Mouse (Mus musculus): Measurements from ENCODE around the gene Olfr803. TPM values are rescaled to one million over a fixed set of nuclear protein-coding genes. Genes with fewer than 3 reads are reported as not detected.

Gene Olfr803
- total and polyA plus RNA-seq, 2 experiments from 2014 or later: not detected

DNA sequence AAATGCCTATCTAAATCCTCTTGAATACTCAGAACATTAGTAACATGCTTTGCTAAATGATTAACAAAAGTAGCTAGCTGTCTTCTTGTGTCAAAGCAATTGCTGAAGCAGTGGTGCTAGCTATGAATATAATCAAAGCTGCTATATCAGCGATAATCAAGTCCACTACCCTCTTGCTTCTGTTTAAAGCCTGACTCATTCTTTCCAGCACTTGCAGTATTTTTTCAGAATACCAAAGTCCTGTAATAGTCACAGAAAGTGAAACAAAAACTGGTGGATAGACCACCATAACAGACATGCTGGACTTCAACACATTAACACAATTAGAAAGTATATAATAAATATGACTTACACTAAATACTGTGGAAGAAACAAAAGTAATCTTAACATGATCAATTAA is 42.3 kb downstream of the Olfr803 start:
- ATAC-seq (no peak), DNase-seq (ENCODE audit: low spot score) (no peak)
- no peak overlapping the region for H3K27ac ChIP-seq
- no peaks in the 10 kb centered on the region for H3K9me3 ChIP-seq (ENCODE audit: low read length)
- H3K36me3 ChIP-seq (ENCODE audit: insufficient read depth, low read length): no peaks in the 10 kb centered on the region
- TF ChIP-seq CTCF (IDR thresholded peaks at IDR 0.05; ENCODE audit: low read depth): no peak
- H3K4me1 ChIP-seq (ENCODE audit: insufficient read depth, low read length): no peaks in the 10 kb centered on the region
- H3K9ac ChIP-seq (replicated peaks; ENCODE audit: low read length): no peak overlapping the region
- no peak overlapping the region for H3K4me3 ChIP-seq (ENCODE audit: low read length)
- 90% methylated on average over 1 of the region's 1 CpGs for WGBS
- no peaks in the 10 kb centered on the region for H3K27me3 ChIP-seq (ENCODE audit: insufficient read depth, low read length)
- H3K4me2 ChIP-seq (ENCODE audit: low read depth, low read length): no peak overlapping the region

Small RNA genes lying within 50 kb of the gene (microRNA-seq; reads per million reads assigned to microRNA genes)
- gene Gm24485: 0 reads per million in 2 experiments

Other genes starting within 250 kb of the Olfr803 start
- not detected in 2 replicates for gene Olfr787, start 232.4 kb downstream of the Olfr803 start, total RNA-seq (2014; rRNA removed)
- not detected in 2 replicates for gene Olfr787, start 232.4 kb downstream of the Olfr803 start, polyA plus RNA-seq (2015; fragmentation: Nextera tagmentation; extraction: Ambion mirVana)
- not detected in 2 replicates for gene Olfr788, start 223.3 kb downstream of the Olfr803 start, total RNA-seq (2014; rRNA removed)
- gene Olfr788, start 223.3 kb downstream of the Olfr803 start, polyA plus RNA-seq (2015; fragmentation: Nextera tagmentation; extraction: Ambion mirVana): not detected in 2 replicates
- not detected in 2 replicates for gene Olfr789, start 209.5 kb downstream of the Olfr803 start, total RNA-seq (2014; rRNA removed)
- not detected in 2 replicates for gene Olfr789, start 209.5 kb downstream of the Olfr803 start, polyA plus RNA-seq (2015; fragmentation: Nextera tagmentation; extraction: Ambion mirVana)
- gene Olfr790, start 195.8 kb downstream of the Olfr803 start, total RNA-seq (2014; rRNA removed): not detected in 2 replicates
- not detected in 2 replicates for gene Olfr790, start 195.8 kb downstream of the Olfr803 start, polyA plus RNA-seq (2015; fragmentation: Nextera tagmentation; extraction: Ambion mirVana)
- not detected in 2 replicates for gene Olfr791, start 172.5 kb downstream of the Olfr803 start, total RNA-seq (2014; rRNA removed)
- gene Olfr791, start 172.5 kb downstream of the Olfr803 start, polyA plus RNA-seq (2015; fragmentation: Nextera tagmentation; extraction: Ambion mirVana): not detected in 2 replicates
- gene Olfr792, start 155.1 kb downstream of the Olfr803 start, total RNA-seq (2014; rRNA removed): not detected in 2 replicates
- gene Olfr792, start 155.1 kb downstream of the Olfr803 start, polyA plus RNA-seq (2015; fragmentation: Nextera tagmentation; extraction: Ambion mirVana): not detected in 2 replicates
- gene Olfr794, start 126.6 kb downstream of the Olfr803 start, total RNA-seq (2014; rRNA removed): not detected in 2 replicates
- gene Olfr794, start 126.6 kb downstream of the Olfr803 start, polyA plus RNA-seq (2015; fragmentation: Nextera tagmentation; extraction: Ambion mirVana): not detected in 2 replicates
- gene Olfr796, start 81.7 kb downstream of the Olfr803 start, total RNA-seq (2014; rRNA removed): not detected in 2 replicates
- not detected in 2 replicates for gene Olfr796, start 81.7 kb downstream of the Olfr803 start, polyA plus RNA-seq (2015; fragmentation: Nextera tagmentation; extraction: Ambion mirVana)
- not detected in 2 replicates for gene Olfr798, start 66.4 kb downstream of the Olfr803 start, total RNA-seq (2014; rRNA removed)
- not detected in 2 replicates for gene Olfr798, start 66.4 kb downstream of the Olfr803 start, polyA plus RNA-seq (2015; fragmentation: Nextera tagmentation; extraction: Ambion mirVana)
- gene Olfr799, start 56.8 kb downstream of the Olfr803 start, total RNA-seq (2014; rRNA removed): not detected in 2 replicates
- not detected in 2 replicates for gene Olfr799, start 56.8 kb downstream of the Olfr803 start, polyA plus RNA-seq (2015; fragmentation: Nextera tagmentation; extraction: Ambion mirVana)
- gene Olfr800, start 36.6 kb downstream of the Olfr803 start, total RNA-seq (2014; rRNA removed): not detected in 2 replicates
- not detected in 2 replicates for gene Olfr800, start 36.6 kb downstream of the Olfr803 start, polyA plus RNA-seq (2015; fragmentation: Nextera tagmentation; extraction: Ambion mirVana)
- not detected in 2 replicates for gene Olfr801, start 20.4 kb downstream of the Olfr803 start, total RNA-seq (2014; rRNA removed)
- gene Olfr801, start 20.4 kb downstream of the Olfr803 start, polyA plus RNA-seq (2015; fragmentation: Nextera tagmentation; extraction: Ambion mirVana): not detected in 2 replicates
- not detected in 2 replicates for gene Olfr802, start 6.1 kb downstream of the Olfr803 start, total RNA-seq (2014; rRNA removed)
- 0.06 and 0.10 TPM in 2 replicates for gene Olfr802, start 6.1 kb downstream of the Olfr803 start, polyA plus RNA-seq (2015; fragmentation: Nextera tagmentation; extraction: Ambion mirVana)
- 0.26 TPM in 1 of 2 replicates, not detected in the other for gene Olfr804, start 8.9 kb upstream of the Olfr803 start, total RNA-seq (2014; rRNA removed)
- gene Olfr804, start 8.9 kb upstream of the Olfr803 start, polyA plus RNA-seq (2015; fragmentation: Nextera tagmentation; extraction: Ambion mirVana): not detected in 2 replicates
- not detected in 2 replicates for gene Olfr805, start 35.1 kb upstream of the Olfr803 start, total RNA-seq (2014; rRNA removed)
- not detected in 2 replicates for gene Olfr805, start 35.1 kb upstream of the Olfr803 start, polyA plus RNA-seq (2015; fragmentation: Nextera tagmentation; extraction: Ambion mirVana)
- not detected in 2 replicates for gene Olfr806, start 47.6 kb upstream of the Olfr803 start, total RNA-seq (2014; rRNA removed)
- not detected in 2 replicates for gene Olfr806, start 47.6 kb upstream of the Olfr803 start, polyA plus RNA-seq (2015; fragmentation: Nextera tagmentation; extraction: Ambion mirVana)
- not detected in 2 replicates for gene Olfr807, start 63.5 kb upstream of the Olfr803 start, total RNA-seq (2014; rRNA removed)
- not detected in 2 replicates for gene Olfr807, start 63.5 kb upstream of the Olfr803 start, polyA plus RNA-seq (2015; fragmentation: Nextera tagmentation; extraction: Ambion mirVana)
- not detected in 2 replicates for gene Olfr808, start 71.2 kb upstream of the Olfr803 start, total RNA-seq (2014; rRNA removed)
- gene Olfr808, start 71.2 kb upstream of the Olfr803 start, polyA plus RNA-seq (2015; fragmentation: Nextera tagmentation; extraction: Ambion mirVana): not detected in 2 replicates
- not detected in 2 replicates for gene Olfr809, start 80.4 kb upstream of the Olfr803 start, total RNA-seq (2014; rRNA removed)
- not detected in 2 replicates for gene Olfr809, start 80.4 kb upstream of the Olfr803 start, polyA plus RNA-seq (2015; fragmentation: Nextera tagmentation; extraction: Ambion mirVana)
- not detected in 2 replicates for gene Olfr810, start 100.6 kb upstream of the Olfr803 start, total RNA-seq (2014; rRNA removed)
- gene Olfr810, start 100.6 kb upstream of the Olfr803 start, polyA plus RNA-seq (2015; fragmentation: Nextera tagmentation; extraction: Ambion mirVana): not detected in 2 replicates
- not detected in 2 replicates for gene Olfr811, start 110.1 kb upstream of the Olfr803 start, total RNA-seq (2014; rRNA removed)
- not detected in 2 replicates for gene Olfr811, start 110.1 kb upstream of the Olfr803 start, polyA plus RNA-seq (2015; fragmentation: Nextera tagmentation; extraction: Ambion mirVana)
- not detected in 2 replicates for gene Olfr812, start 151.8 kb upstream of the Olfr803 start, total RNA-seq (2014; rRNA removed)
- gene Olfr812, start 151.8 kb upstream of the Olfr803 start, polyA plus RNA-seq (2015; fragmentation: Nextera tagmentation; extraction: Ambion mirVana): not detected in 2 replicates
- gene Olfr813, start 161.1 kb upstream of the Olfr803 start, total RNA-seq (2014; rRNA removed): not detected in 2 replicates
- gene Olfr813, start 161.1 kb upstream of the Olfr803 start, polyA plus RNA-seq (2015; fragmentation: Nextera tagmentation; extraction: Ambion mirVana): not detected in 2 replicates
- gene Olfr814, start 185.6 kb upstream of the Olfr803 start, total RNA-seq (2014; rRNA removed): not detected in 2 replicates
- not detected in 2 replicates for gene Olfr814, start 185.6 kb upstream of the Olfr803 start, polyA plus RNA-seq (2015; fragmentation: Nextera tagmentation; extraction: Ambion mirVana)
- gene Olfr815, start 211.6 kb upstream of the Olfr803 start, total RNA-seq (2014; rRNA removed): not detected in 2 replicates
- not detected in 2 replicates for gene Olfr815, start 211.6 kb upstream of the Olfr803 start, polyA plus RNA-seq (2015; fragmentation: Nextera tagmentation; extraction: Ambion mirVana)
- not detected in 2 replicates for gene Olfr816, start 221.3 kb upstream of the Olfr803 start, total RNA-seq (2014; rRNA removed)
- not detected in 2 replicates for gene Olfr816, start 221.3 kb upstream of the Olfr803 start, polyA plus RNA-seq (2015; fragmentation: Nextera tagmentation; extraction: Ambion mirVana)